Mouse (Mus musculus) hindbrain, embryonic 13.5 days (tissue): ENCODE data around the gene Arhgap44. TPM values are rescaled to one million over a fixed set of nuclear protein-coding genes. Genes with fewer than 3 reads are reported as not detected.
A peak's percentile ranks its signal among the peaks of the same experiment; 100 is the strongest.

Experiments
- ATAC-seq: fragments of 200-750 bp; cut with Nextera tagmentation; 2 replicates; pipeline ENCODE4 v1.8.0; 2017; ENCODE audit warnings: moderate TSS enrichment; ENCODE audit not compliant: low FRiP score
- H3K27ac ChIP-seq: fragments of 300-500 bp; sonication (generic); 2 replicates; pipeline ENCODE4 v1.5.1; 2015; ENCODE audit warnings: inconsistent platforms, mild to moderate bottlenecking, moderate library complexity
- H3K27me3 ChIP-seq: fragments of 300-500 bp; sonication (generic); 2 replicates; pipeline ENCODE4 v1.6.1; 2015; ENCODE audit warnings: mild to moderate bottlenecking, inconsistent platforms
- H3K36me3 ChIP-seq: fragments of 300-500 bp; sonication (generic); 2 replicates; pipeline ENCODE4 v1.6.1; 2015; ENCODE audit warnings: mild to moderate bottlenecking, inconsistent platforms
- H3K4me1 ChIP-seq: fragments of 300-500 bp; sonication (generic); replicated peaks from 2 replicates; pipeline ENCODE4 v1.6.1; 2015; ENCODE audit warnings: inconsistent platforms
- H3K4me2 ChIP-seq: fragments of 300-500 bp; sonication (generic); 2 replicates; pipeline ENCODE4 v1.6.1; 2015; ENCODE audit warnings: inconsistent platforms, mild to moderate bottlenecking, moderate library complexity
- H3K4me3 ChIP-seq: fragments of 300-500 bp; sonication (generic); 2 replicates; pipeline ENCODE4 v1.5.1; 2015; ENCODE audit warnings: mild to moderate bottlenecking, inconsistent platforms
- H3K9ac ChIP-seq: fragments of 300-500 bp; sonication (generic); 2 replicates; pipeline ENCODE4 v1.6.1; 2015; ENCODE audit warnings: mild to moderate bottlenecking, inconsistent platforms
- H3K9me3 ChIP-seq: fragments of 300-500 bp; sonication (generic); 2 replicates; pipeline ENCODE4 v1.6.1; 2016; ENCODE audit warnings: inconsistent platforms
- WGBS: fragments of 180-500 bp; shearing (Covaris S2); methylation state at CpG from one replicate; pipeline ENCODE4 v1.1.7; 2015; 5-methylcytosine and 5-hydroxymethylcytosine counted together
- polyA plus RNA-seq: library from polyadenylated mRNA; unstranded; fragments of >200 nt; fragmentation: Nextera tagmentation; extraction: Ambion mirVana; gene quantifications from 2 replicates; pipeline ENCODE4 v1.2.1, GENCODE M21; 2015

Arhgap44 gene
- polyA plus RNA-seq, 1 experiment from 2014 or later: 9.3 TPM

DNA sequence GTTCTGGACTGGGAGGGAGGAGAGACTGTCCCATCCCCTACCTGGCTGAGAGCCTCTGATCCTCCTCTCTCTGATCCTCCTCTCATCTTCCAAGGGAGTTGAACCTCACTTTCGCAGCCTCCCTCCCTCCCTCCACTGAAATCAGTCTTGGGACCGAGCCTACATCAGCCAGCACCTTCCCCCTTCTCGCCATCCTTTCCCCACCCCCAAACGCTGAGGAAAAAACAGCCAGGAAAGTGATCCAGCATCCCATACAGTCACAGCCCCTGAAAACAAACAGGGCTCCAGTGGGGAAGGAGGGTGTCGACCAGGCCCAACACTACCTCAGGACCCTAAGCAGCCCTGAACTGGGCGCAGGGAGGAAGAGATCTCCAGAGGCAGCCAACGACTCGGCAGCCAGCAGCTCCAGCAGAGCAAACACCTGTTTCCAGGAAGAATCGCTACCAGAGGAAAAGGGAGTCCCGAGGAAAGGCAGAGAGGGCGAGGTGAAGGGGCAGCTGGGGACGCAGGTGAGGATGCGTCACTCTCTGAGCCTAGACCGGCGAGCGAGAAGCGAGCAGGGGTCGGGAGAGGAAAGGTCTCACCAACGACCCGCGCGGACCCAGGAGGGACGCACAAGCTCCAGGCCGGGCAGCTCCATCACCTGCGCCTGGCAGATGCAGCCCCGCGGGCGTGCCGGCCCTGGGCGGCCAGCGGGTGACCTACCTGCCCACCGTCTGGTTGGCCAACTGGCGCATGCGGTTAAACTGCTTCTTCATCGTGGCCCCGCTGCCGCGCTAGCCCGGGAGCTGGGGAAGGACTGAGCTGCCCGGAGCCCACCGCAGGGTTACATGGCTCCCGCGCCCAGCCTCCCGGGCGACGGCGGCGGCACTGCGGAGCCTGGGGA, 637 bp downstream of the Arhgap44 start:
- peak overlapping the region; percentile 81 for H3K27ac ChIP-seq
- peak overlapping the region; percentile 92 for H3K9ac ChIP-seq
- ATAC-seq: peak; percentile 93
- H3K4me3 ChIP-seq: peak overlapping the region; percentile 88
- 0 out of 2 replicates have a peak, but pooled peaks cover 2% of the 10 kb centered on the region for H3K36me3 ChIP-seq
- H3K9me3 ChIP-seq: no peaks in the 10 kb centered on the region
- under 1% methylated on average over 49 of the region's 49 CpGs for WGBS
- 0 out of 2 replicates have a peak, but pooled peaks cover 5% of the 10 kb centered on the region for H3K27me3 ChIP-seq
- H3K4me1 ChIP-seq: peaks cover 24% of the 10 kb centered on the region
- peak overlapping the region; percentile 86 for H3K4me2 ChIP-seq

DNA sequence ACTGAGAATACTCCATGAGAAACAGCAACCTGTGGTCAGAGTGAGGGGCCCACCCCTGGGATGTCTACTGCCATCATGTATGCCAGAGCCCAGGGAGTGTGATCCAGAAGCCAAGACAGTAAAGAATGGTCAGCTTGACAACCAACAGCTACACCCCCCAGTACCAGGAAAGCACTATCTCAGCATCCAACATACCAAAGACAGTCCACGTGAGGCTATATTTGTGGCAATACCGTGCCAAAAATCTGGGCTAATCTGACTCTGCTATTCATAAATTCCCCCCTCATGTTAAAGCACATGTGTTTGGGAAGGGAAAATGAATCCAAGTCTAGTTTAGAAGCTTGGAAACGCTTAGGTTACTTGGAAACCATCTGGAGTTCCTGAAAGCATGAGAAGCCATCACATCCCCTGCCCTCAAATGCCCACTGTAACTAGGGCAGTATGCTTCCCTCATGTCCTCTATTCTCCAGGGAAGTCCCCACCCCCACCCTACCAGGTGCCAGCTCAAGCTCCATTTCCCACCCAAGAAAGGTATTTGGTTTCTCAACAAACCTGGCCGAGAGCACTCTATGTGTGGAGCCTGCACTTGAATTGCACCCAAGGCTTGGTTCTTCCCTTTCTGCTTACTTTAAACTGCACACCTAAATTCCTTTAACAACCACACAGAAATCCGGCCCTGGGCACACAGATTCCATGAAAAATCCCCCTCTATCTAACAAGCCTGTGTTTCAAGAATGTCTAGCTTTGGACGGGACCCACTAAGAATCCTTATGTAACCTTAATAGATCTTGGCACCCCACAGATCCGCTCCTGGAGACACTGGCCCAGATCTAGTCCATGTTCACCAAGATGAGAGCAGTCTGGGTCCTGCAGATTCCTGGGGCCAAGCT, 1.5 kb downstream of the Arhgap44 start:
- peak overlapping the region; percentile 86 for H3K4me2 ChIP-seq
- peaks cover 24% of the 10 kb centered on the region for H3K4me1 ChIP-seq
- 58% methylated on average over 7 of the region's 7 CpGs for WGBS
- H3K27me3 ChIP-seq: 0 out of 2 replicates have a peak, but pooled peaks cover 5% of the 10 kb centered on the region
- H3K9ac ChIP-seq: peak overlapping the region; percentile 92
- ATAC-seq: no peak
- peak overlapping the region; percentile 30; the same call in 1 of the 2 replicates for H3K27ac ChIP-seq
- H3K9me3 ChIP-seq: no peaks in the 10 kb centered on the region
- 0 out of 2 replicates have a peak, but pooled peaks cover 2% of the 10 kb centered on the region for H3K36me3 ChIP-seq
- peak overlapping the region; percentile 88 for H3K4me3 ChIP-seq

GRCm38 (mm10) chr11:65159791-65160190, 3.0 kb downstream of the Arhgap44 start, which contains the start of gene 1700086D15Rik:
Gene 1700086D15Rik, minus strand, starts transcription at chr11:65159891.
- H3K4me3 ChIP-seq: no peak within 1 kb of the TSS
- H3K9ac ChIP-seq: no peak within 1 kb of the TSS
- WGBS: 98% methylated on average over 5 of the region's 5 CpGs
- H3K36me3 ChIP-seq: 0 out of 2 replicates have a peak, but pooled peaks cover 2% of the 10 kb centered on the region
- H3K27ac ChIP-seq: no peak within 1 kb of the TSS
- ATAC-seq: no peak
- peak within 1 kb of the TSS; percentile 86; the same call in 1 of the 2 replicates for H3K4me2 ChIP-seq
- peaks cover 24% of the 10 kb centered on the region for H3K4me1 ChIP-seq
- H3K9me3 ChIP-seq: no peaks in the 10 kb centered on the region
- 0 out of 2 replicates have a peak, but pooled peaks cover 5% of the 10 kb centered on the region for H3K27me3 ChIP-seq

GRCm38 (mm10) chr11:65158658-65158990, 4.1 kb downstream of the Arhgap44 start:
- H3K4me1 ChIP-seq: peaks cover 26% of the 10 kb centered on the region
- H3K4me2 ChIP-seq: no peak overlapping the region
- H3K9me3 ChIP-seq: no peaks in the 10 kb centered on the region
- H3K9ac ChIP-seq: no peak overlapping the region
- H3K27me3 ChIP-seq: 0 out of 2 replicates have a peak, but pooled peaks cover 5% of the 10 kb centered on the region
- H3K36me3 ChIP-seq: 0 out of 2 replicates have a peak, but pooled peaks cover 2% of the 10 kb centered on the region
- H3K27ac ChIP-seq: no peak overlapping the region
- no peak overlapping the region for H3K4me3 ChIP-seq
- WGBS: 97% methylated on average over 5 of the region's 5 CpGs
- no peak for ATAC-seq

DNA sequence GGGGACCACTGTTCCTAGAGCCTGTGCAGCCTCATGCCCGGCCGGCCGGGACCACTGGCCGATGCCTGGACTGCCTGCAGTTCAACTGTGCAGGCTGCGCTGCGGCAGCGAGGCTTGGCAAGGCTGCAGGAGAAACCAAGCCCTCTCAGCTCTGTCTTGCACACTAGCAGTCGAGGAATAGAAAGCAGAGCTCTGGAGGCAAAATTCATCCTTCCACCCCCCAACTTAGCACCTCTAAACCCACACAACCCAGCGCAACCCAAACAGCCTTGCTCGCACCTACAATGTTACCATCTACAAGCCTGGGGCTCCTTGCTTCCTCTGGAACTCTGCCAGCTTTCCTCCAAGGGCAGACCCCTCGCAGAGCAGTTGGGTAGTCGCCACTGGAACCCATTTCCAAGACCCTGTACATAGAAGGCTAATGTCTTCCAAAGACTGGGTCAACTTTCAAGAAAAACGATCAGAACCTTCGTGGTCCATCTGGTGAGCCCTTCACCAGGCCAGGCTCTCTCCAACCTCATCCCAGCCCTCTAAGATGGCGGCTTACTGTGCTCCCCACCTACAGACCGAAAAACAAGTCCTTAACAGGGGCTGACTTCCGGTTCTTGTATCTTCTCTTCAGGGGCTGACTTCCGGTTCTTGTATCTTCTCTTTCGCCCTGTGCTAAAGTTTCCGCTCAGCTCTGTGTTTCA, 4.6 kb downstream of the Arhgap44 start:
- Histone ChIP-seq H3K4me2 (no peak overlapping the region), H3K4me1 (peaks cover 26% of the 10 kb centered on the region), H3K36me3 (0 out of 2 replicates have a peak, but pooled peaks cover 2% of the 10 kb centered on the region), H3K27ac (no peak overlapping the region), H3K4me3 (no peak overlapping the region), H3K9ac (no peak overlapping the region), H3K27me3 (0 out of 2 replicates have a peak, but pooled peaks cover 5% of the 10 kb centered on the region), H3K9me3 (no peaks in the 10 kb centered on the region)
- WGBS: 94% methylated on average over 20 of the region's 20 CpGs
- no peak for ATAC-seq

DNA sequence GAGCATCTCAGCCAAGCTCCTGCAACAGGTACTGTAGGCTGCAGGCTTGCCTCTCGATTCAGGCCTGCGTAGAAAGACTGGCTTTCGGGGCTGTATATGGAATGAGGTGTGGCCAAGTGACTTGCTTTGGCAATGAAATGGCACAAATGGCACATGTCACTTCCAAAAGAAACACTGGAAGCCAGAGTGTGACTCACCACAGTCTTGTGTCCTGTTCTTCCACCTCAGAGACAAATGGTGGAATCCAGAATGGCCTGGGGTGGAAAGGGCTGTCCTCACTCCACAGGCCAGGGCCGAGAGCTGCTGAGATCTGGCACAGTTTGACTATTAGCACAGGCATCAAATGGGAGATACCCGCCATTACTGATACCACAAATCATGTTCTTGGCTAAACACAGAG, 9.8 kb downstream of the Arhgap44 start:
- Histone ChIP-seq H3K4me3 (no peak overlapping the region), H3K27ac (no peak overlapping the region), H3K9me3 (no peaks in the 10 kb centered on the region), H3K36me3 (no peaks in the 10 kb centered on the region), H3K4me2 (no peak overlapping the region), H3K4me1 (peaks cover 14% of the 10 kb centered on the region; the same call in 1 of the 2 replicates), H3K27me3 (no peaks in the 10 kb centered on the region), H3K9ac (no peak overlapping the region)
- no peak for ATAC-seq
- WGBS: 93% methylated on average over 5 of the region's 5 CpGs

DNA sequence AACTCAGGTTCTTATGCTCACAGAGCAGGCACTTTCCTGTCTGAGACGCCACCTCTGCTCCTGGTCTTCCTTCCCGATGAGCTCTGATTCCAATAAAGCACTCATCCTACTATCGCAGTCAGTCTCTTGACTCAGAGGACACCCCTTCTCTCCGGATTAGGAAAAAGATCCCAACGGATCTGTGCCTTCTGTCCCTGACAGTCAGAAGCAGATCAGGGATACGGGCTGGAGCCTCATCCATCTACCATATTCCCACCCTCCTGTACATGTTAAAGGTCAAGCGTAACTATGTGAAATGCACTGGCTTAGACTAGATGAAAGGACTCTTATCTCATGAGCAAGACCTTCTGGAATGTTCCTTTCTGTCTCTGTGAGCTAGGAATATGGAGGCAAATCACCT, 14.3 kb downstream of the Arhgap44 start:
- no peaks in the 10 kb centered on the region for H3K36me3 ChIP-seq
- 89% methylated on average over 7 of the region's 7 CpGs for WGBS
- H3K4me3 ChIP-seq: no peak overlapping the region
- ATAC-seq: no peak
- H3K27ac ChIP-seq: no peak overlapping the region
- no peak overlapping the region for H3K4me2 ChIP-seq
- H3K9me3 ChIP-seq: no peaks in the 10 kb centered on the region
- 0 out of 2 replicates have a peak, but pooled peaks cover 4% of the 10 kb centered on the region for H3K4me1 ChIP-seq
- H3K9ac ChIP-seq: no peak overlapping the region
- no peaks in the 10 kb centered on the region for H3K27me3 ChIP-seq

DNA sequence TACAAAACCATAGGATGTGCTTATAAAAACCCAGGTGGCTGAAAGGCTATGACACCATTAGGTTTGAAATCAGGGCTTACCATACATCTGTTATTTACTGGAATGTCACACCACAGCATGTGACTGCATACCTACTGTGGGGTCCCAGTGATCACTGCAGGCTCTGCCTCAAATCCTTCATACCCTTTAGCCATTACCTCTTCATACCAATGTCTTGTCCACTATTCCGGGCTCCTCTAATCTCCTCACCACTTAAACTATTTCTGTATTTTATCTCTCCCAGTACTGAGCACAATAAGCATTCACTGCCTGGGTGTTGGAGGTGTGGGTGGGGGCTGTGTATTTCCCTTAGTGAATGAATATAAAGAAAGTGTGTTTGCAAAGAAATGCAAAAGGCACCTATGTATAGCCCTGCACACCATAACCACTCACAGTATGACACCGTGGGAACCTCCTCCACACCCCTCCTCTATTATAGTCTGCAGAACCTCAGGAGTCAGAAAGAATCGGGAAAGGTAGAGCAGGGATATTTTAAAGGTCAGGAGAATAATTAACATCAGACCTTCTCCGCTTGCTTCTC, 19.8 kb downstream of the Arhgap44 start:
- no peaks in the 10 kb centered on the region for H3K9me3 ChIP-seq
- no peaks in the 10 kb centered on the region for H3K27me3 ChIP-seq
- H3K27ac ChIP-seq: no peak overlapping the region
- no peak for ATAC-seq
- no peak overlapping the region for H3K4me3 ChIP-seq
- no peak overlapping the region for H3K4me2 ChIP-seq
- no peaks in the 10 kb centered on the region for H3K4me1 ChIP-seq
- H3K9ac ChIP-seq: no peak overlapping the region
- 71% methylated on average over 4 of the region's 4 CpGs for WGBS
- no peaks in the 10 kb centered on the region for H3K36me3 ChIP-seq

GRCm38 (mm10) chr11:65139030-65139429, 23.7 kb downstream of the Arhgap44 start:
- Histone ChIP-seq H3K27ac (no peak overlapping the region), H3K27me3 (no peaks in the 10 kb centered on the region), H3K4me2 (no peak overlapping the region), H3K4me3 (no peak overlapping the region), H3K4me1 (peaks cover 8% of the 10 kb centered on the region; the same call in 1 of the 2 replicates), H3K9me3 (no peaks in the 10 kb centered on the region), H3K9ac (no peak overlapping the region), H3K36me3 (no peaks in the 10 kb centered on the region)
- WGBS: 94% methylated on average over 3 of the region's 3 CpGs
- ATAC-seq: no peak

- Histone ChIP-seq H3K9ac (no peak overlapping the region), H3K27ac (no peak overlapping the region), H3K27me3 (no peaks in the 10 kb centered on the region), H3K4me1 (peaks cover 8% of the 10 kb centered on the region; the same call in 1 of the 2 replicates), H3K36me3 (no peaks in the 10 kb centered on the region), H3K9me3 (no peaks in the 10 kb centered on the region), H3K4me3 (no peak overlapping the region), H3K4me2 (no peak overlapping the region)
- no peak for ATAC-seq
- 62% methylated on average over 2 of the region's 2 CpGs for WGBS
Measured at GRCm38 (mm10) chr11:65137145-65137652, 25.6 kb downstream of the Arhgap44 start.

DNA sequence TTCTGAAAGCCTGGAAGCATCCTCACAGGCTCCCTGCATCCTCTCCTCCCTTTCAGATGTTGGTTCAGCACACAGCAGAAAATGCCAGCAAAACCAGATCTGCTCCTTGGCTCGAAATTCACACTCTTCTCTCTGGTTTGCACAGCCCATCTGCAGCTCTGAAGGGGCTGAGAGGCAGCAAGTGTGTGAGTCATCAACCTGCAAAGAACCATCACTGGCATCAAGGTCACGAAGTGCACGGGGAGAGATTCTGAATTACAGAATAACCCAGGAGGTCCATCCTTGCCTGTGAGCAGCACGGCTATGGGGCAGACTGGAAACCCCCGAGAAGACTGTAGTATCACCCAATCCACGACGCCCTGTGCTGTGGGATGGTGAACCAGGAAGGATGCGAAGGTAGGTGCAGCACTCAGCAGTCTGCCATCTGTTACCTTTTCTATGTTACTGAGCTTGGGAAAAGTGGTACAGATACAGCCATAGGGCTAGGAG, 27.5 kb downstream of the Arhgap44 start:
- H3K36me3 ChIP-seq: no peaks in the 10 kb centered on the region
- ATAC-seq: no peak
- no peak overlapping the region for H3K9ac ChIP-seq

More for the DNA sequence above, 27.5 kb downstream of the Arhgap44 start:
- WGBS: 87% methylated on average over 8 of the region's 8 CpGs
- no peak overlapping the region for H3K27ac ChIP-seq
- H3K9me3 ChIP-seq: no peaks in the 10 kb centered on the region
- H3K27me3 ChIP-seq: no peaks in the 10 kb centered on the region
- H3K4me2 ChIP-seq: no peak overlapping the region
- H3K4me3 ChIP-seq: no peak overlapping the region
- H3K4me1 ChIP-seq: peaks cover 8% of the 10 kb centered on the region; the same call in 1 of the 2 replicates
